Mouse (Mus musculus): Measurements from ENCODE around the gene Gm20388.

Gene Gm20388

GRCm38 (mm10) chr8:122334791-122335490 is 2424.3 kb downstream of the Gm20388 start:
- DNase-seq: no peak

- DNase-seq: no peak
Observed at GRCm38 (mm10) chr8:122335638-122336250, 2425.1 kb downstream of the Gm20388 start.

GRCm38 (mm10) chr8:122336251-122336910 is 2425.7 kb downstream of the Gm20388 start:
- DNase-seq: no peak

- no peak for DNase-seq
Observed at GRCm38 (mm10) chr8:122338852-122339251, 2428.2 kb downstream of the Gm20388 start.

GRCm38 (mm10) chr8:122340761-122341160 is 2430.1 kb downstream of the Gm20388 start:
- DNase-seq: no peak

- no peak for DNase-seq
Observed at GRCm38 (mm10) chr8:122341790-122342189, 2431.1 kb downstream of the Gm20388 start.

GRCm38 (mm10) chr8:122342362-122342761 is 2431.7 kb downstream of the Gm20388 start:
- DNase-seq: no peak

GRCm38 (mm10) chr8:122342806-122343209 is 2432.2 kb downstream of the Gm20388 start:
- DNase-seq: peak; percentile 14 to 23

- no peak for DNase-seq
Observed at GRCm38 (mm10) chr8:122343341-122343740, 2432.7 kb downstream of the Gm20388 start.

GRCm38 (mm10) chr8:122343758-122344157 is 2433.1 kb downstream of the Gm20388 start:
- DNase-seq: peak; percentile 45 to 56

GRCm38 (mm10) chr8:122344219-122344618 is 2433.6 kb downstream of the Gm20388 start:
- no peak for DNase-seq

GRCm38 (mm10) chr8:122345181-122346095 is 2434.8 kb downstream of the Gm20388 start:
- DNase-seq: peak; percentile 25 to 29

- DNase-seq: no peak
Observed at GRCm38 (mm10) chr8:122347811-122348552, 2437.3 kb downstream of the Gm20388 start.

GRCm38 (mm10) chr8:122349357-122350297 is 2439.0 kb downstream of the Gm20388 start:
- no peak for DNase-seq

GRCm38 (mm10) chr8:122350309-122351089 is 2439.9 kb downstream of the Gm20388 start:
- DNase-seq: no peak

- no peak for DNase-seq
Observed at GRCm38 (mm10) chr8:122354157-122354556, 2443.5 kb downstream of the Gm20388 start.

GRCm38 (mm10) chr8:122355642-122356606 is 2445.3 kb downstream of the Gm20388 start:
- DNase-seq: no peak

- no peak for DNase-seq
Observed at GRCm38 (mm10) chr8:122357202-122357601, 2446.6 kb downstream of the Gm20388 start.

- DNase-seq: no peak
Observed at GRCm38 (mm10) chr8:122357641-122358040, 2447.0 kb downstream of the Gm20388 start.

Data from B cell, adult 2 months (primary cell).